In genomic region chr11:102761309-102762210, GRCm38 (mm10) we compare ENCODE assay signal across 8 mouse cellular contexts. TPM values are rescaled to one million over a fixed set of nuclear protein-coding genes. Genes with fewer than 3 reads are reported as not detected.
DNase-seq lines count a peak whose midpoint lies in the region; ATAC-seq and TF ChIP-seq lines count a peak whose summit lies in the region.

Gene Adam11, plus strand, starts transcription at chr11:102761439.

- peaks cover 29% of the 10 kb centered on the region for H3K27me3 ChIP-seq in lung, embryonic 14.5 days (ENCODE audit: insufficient read depth, low read length)
- H3K27me3 ChIP-seq in forebrain, embryonic 15.5 days = no peaks in the 10 kb centered on the region
- H3K27me3 ChIP-seq in limb, embryonic 14.5 days (ENCODE audit: control insufficient read depth, insufficient read depth, low read length) = peaks cover 16% of the 10 kb centered on the region; the same call in 1 of the 2 replicates
- peaks cover 3% of the 10 kb centered on the region; the same call in 1 of the 2 replicates for H3K27me3 ChIP-seq in stomach, embryonic 16.5 days (ENCODE audit: control insufficient read depth, insufficient read depth, low read length)

- peak; percentile 71 for DNase-seq in cerebellum, adult 11-12 months
- no peak for DNase-seq in cerebellum, postnatal 4 days (ENCODE audit: low spot score in 2 of 2)
- DNase-seq in lung, embryonic 14.5 days = peak; percentile 18
- DNase-seq in lung, postnatal 25 days (ENCODE audit: low spot score) = no peak
- no peak for DNase-seq in limb, embryonic 14.5 days (ENCODE audit: low spot score)
- DNase-seq in urinary bladder, adult 2 months (ENCODE audit: low spot score) = no peak

- TF ChIP-seq POLR2A in limb, embryonic 14.5 days (IDR thresholded peaks at IDR 0.05; ENCODE audit: borderline replicate concordance, extremely low read depth, insufficient read depth, insufficient read length) = no peak

- no peak within 1 kb of the TSS for H3K27ac ChIP-seq in lung, embryonic 14.5 days (ENCODE audit: low read depth)
- 0 out of 2 replicates have a peak within 1 kb of the TSS, but pooled peaks have one; percentile 26 for H3K27ac ChIP-seq in forebrain, embryonic 15.5 days (replicated peaks)
- H3K27ac ChIP-seq in limb, embryonic 14.5 days (replicated peaks; ENCODE audit: low read depth, low read length) = no peak within 1 kb of the TSS
- H3K27ac ChIP-seq in stomach, embryonic 16.5 days (ENCODE audit: low read length) = no peak within 1 kb of the TSS

- TF ChIP-seq CTCF in lung, embryonic 14.5 days (IDR thresholded peaks at IDR 0.05; ENCODE audit: low read depth) = no peak

- H3K36me3 ChIP-seq in lung, embryonic 14.5 days (ENCODE audit: insufficient read depth) = no peaks in the 10 kb centered on the region
- no peaks in the 10 kb centered on the region for H3K36me3 ChIP-seq in forebrain, embryonic 15.5 days
- no peaks in the 10 kb centered on the region for H3K36me3 ChIP-seq in limb, embryonic 14.5 days (ENCODE audit: control insufficient read depth, insufficient read depth, low read length)
- H3K36me3 ChIP-seq in stomach, embryonic 16.5 days (ENCODE audit: control insufficient read depth, insufficient read depth, low read length) = no peaks in the 10 kb centered on the region

- no peaks in the 10 kb centered on the region for H3K9me3 ChIP-seq in lung, embryonic 14.5 days (ENCODE audit: low read depth, low read length)
- H3K9me3 ChIP-seq in forebrain, embryonic 15.5 days = no peaks in the 10 kb centered on the region
- H3K9me3 ChIP-seq in limb, embryonic 14.5 days (ENCODE audit: control insufficient read depth, low read length) = no peaks in the 10 kb centered on the region
- H3K9me3 ChIP-seq in stomach, embryonic 16.5 days (replicated peaks; ENCODE audit: control insufficient read depth, low read length) = no peaks in the 10 kb centered on the region

- peak within 1 kb of the TSS; percentile 52 for H3K4me3 ChIP-seq in lung, embryonic 14.5 days (ENCODE audit: low read depth, low read length)
- H3K4me3 ChIP-seq in forebrain, embryonic 15.5 days = peak within 1 kb of the TSS; percentile 82
- H3K4me3 ChIP-seq in limb, embryonic 14.5 days (replicated peaks; ENCODE audit: low read length) = peak within 1 kb of the TSS; percentile 61
- H3K4me3 ChIP-seq in stomach, embryonic 16.5 days (replicated peaks; ENCODE audit: low read length) = peak within 1 kb of the TSS; percentile 62

- H3K9ac ChIP-seq in lung, embryonic 14.5 days = peak within 1 kb of the TSS; percentile 56
- H3K9ac ChIP-seq in forebrain, embryonic 15.5 days (replicated peaks) = peak within 1 kb of the TSS; percentile 82
- peak within 1 kb of the TSS; percentile 61 for H3K9ac ChIP-seq in limb, embryonic 14.5 days (ENCODE audit: low read depth, low read length, severe bottlenecking)
- H3K9ac ChIP-seq in stomach, embryonic 16.5 days (ENCODE audit: low read length) = peak within 1 kb of the TSS; percentile 72

- 0 out of 2 replicates have a peak, but pooled peaks cover 6% of the 10 kb centered on the region for H3K4me1 ChIP-seq in lung, embryonic 14.5 days (ENCODE audit: insufficient read depth)
- peaks cover 22% of the 10 kb centered on the region for H3K4me1 ChIP-seq in forebrain, embryonic 15.5 days
- H3K4me1 ChIP-seq in limb, embryonic 14.5 days (ENCODE audit: control insufficient read depth, insufficient read depth, low read length) = peaks cover 6% of the 10 kb centered on the region; the same call in 1 of the 2 replicates
- peaks cover 8% of the 10 kb centered on the region for H3K4me1 ChIP-seq in stomach, embryonic 16.5 days (ENCODE audit: control insufficient read depth, insufficient read depth, low read length)

- WGBS in lung, embryonic 14.5 days = under 1% methylated on average over 70 of the region's 76 CpGs
- under 1% methylated on average over 39 of the region's 76 CpGs for WGBS in forebrain, embryonic 15.5 days
- 0% methylated on average over 43 of the region's 76 CpGs for WGBS in limb, embryonic 14.5 days
- 1% methylated on average over 63 of the region's 76 CpGs for WGBS in stomach, embryonic 16.5 days

- peak; percentile 48; the same call in 1 of the 2 replicates for ATAC-seq in lung, embryonic 14.5 days (ENCODE audit: insufficient read depth)
- ATAC-seq in forebrain, embryonic 15.5 days (replicated peaks) = peak; percentile 53
- peak; percentile 51; the same call in 1 of the 2 replicates for ATAC-seq in limb, embryonic 14.5 days (ENCODE audit: low FRiP score, low read depth)
- ATAC-seq in stomach, embryonic 16.5 days (ENCODE audit: insufficient read depth, low FRiP score) = peak; percentile 33; the same call in 1 of the 2 replicates

- peak within 1 kb of the TSS; percentile 100 for H3K4me2 ChIP-seq in lung, embryonic 14.5 days
- H3K4me2 ChIP-seq in forebrain, embryonic 15.5 days (replicated peaks) = peak within 1 kb of the TSS; percentile 99
- peak within 1 kb of the TSS; percentile 100 for H3K4me2 ChIP-seq in limb, embryonic 14.5 days (replicated peaks; ENCODE audit: low read depth, low read length, severe bottlenecking)
- H3K4me2 ChIP-seq in stomach, embryonic 16.5 days (ENCODE audit: low read depth, low read length) = peak within 1 kb of the TSS; percentile 100

RNA-seq across cellular contexts. Expression of gene Adam11, which starts in this region (rescaled TPM):
- 5.3 and 5.5 TPM in 2 replicates for polyA plus RNA-seq in lung, embryonic 14.5 days (2014; fragmentation: Nextera tagmentation; extraction: Ambion mirVana)
- polyA plus RNA-seq in forebrain, embryonic 15.5 days (2015; fragmentation: Nextera tagmentation; extraction: Ambion mirVana) = 22.1 and 25.6 TPM in 2 replicates
- 21.0 and 23.8 TPM in 2 replicates for polyA plus RNA-seq in limb, embryonic 14.5 days (2012; rRNA removed)
- polyA plus RNA-seq in limb, embryonic 14.5 days (2014; fragmentation: Nextera tagmentation; extraction: Ambion mirVana) = 5.6 and 8.3 TPM in 2 replicates
- 4.5 and 5.2 TPM in 2 replicates for polyA plus RNA-seq in stomach, embryonic 16.5 days (2015; fragmentation: Nextera tagmentation; extraction: Ambion mirVana)
- 7.5 and 8.5 TPM in 2 replicates for polyA plus RNA-seq in urinary bladder, adult 2 months (2012; rRNA removed)

Comparison
In these comparisons a context has a peak if more than half of its experiments do, and no peak if none do; other contexts are left out.
1. DNase-seq: peak in cerebellum, adult 11-12 months (single experiment) and lung, embryonic 14.5 days (single experiment); none in cerebellum, postnatal 4 days (0 of 2), lung, postnatal 25 days (single experiment), limb, embryonic 14.5 days (single experiment) and urinary bladder, adult 2 months (single experiment).
2. Peak in every context shown above with its lines, with median percentiles within 50 percentile points of each other: ATAC-seq, H3K4me2 ChIP-seq, H3K4me3 ChIP-seq and H3K9ac ChIP-seq.